Mouse (Mus musculus) spleen, adult 2 months (tissue): Measurements from ENCODE around the gene Bmpr1b. TPM values are rescaled to one million over a fixed set of nuclear protein-coding genes. Genes with fewer than 3 reads are reported as not detected.

Experiments used
- DNase-seq, 2 experiments: peaks; one replicate each; pipeline versions ENCODE4 v3.0.0 to v3.0.0-alpha.2; 2012 to 2021; ENCODE audit warnings: low spot score in 2 of 2, low read depth in 1 of 2
- H3K27ac ChIP-seq: fragments of 200-500 bp; 2 replicates; pipeline ENCODE4 v1.5.1; 2012; ENCODE audit warnings: low read length, inconsistent platforms; ENCODE audit not compliant: insufficient read depth
- H3K27me3 ChIP-seq: fragments of 200-500 bp; 2 replicates; pipeline ENCODE4 v1.6.1; 2012; ENCODE audit warnings: mild to moderate bottlenecking, moderate library complexity, low read length, inconsistent platforms; ENCODE audit not compliant: control insufficient read depth, insufficient read depth
- H3K36me3 ChIP-seq: fragments of 200-500 bp; 2 replicates; pipeline ENCODE4 v1.6.1; 2012; ENCODE audit warnings: mild to moderate bottlenecking, low read length, inconsistent platforms; ENCODE audit not compliant: control insufficient read depth, insufficient read depth
- H3K4me1 ChIP-seq: fragments of 200-500 bp; 2 replicates; pipeline ENCODE4 v1.6.1; 2011; ENCODE audit warnings: inconsistent platforms; ENCODE audit not compliant: control insufficient read depth, insufficient read depth, insufficient read length
- H3K4me3 ChIP-seq: fragments of 200-500 bp; 2 replicates; pipeline ENCODE4 v1.5.1; 2011; ENCODE audit warnings: mild to moderate bottlenecking, inconsistent platforms; ENCODE audit not compliant: insufficient read depth, insufficient read length; ENCODE audit errors: extremely low read depth
- CTCF ChIP-seq: fragments of 200-500 bp; IDR thresholded peaks from 2 replicates; pipeline ENCODE4 v1.5.1; 2011; ENCODE audit warnings: mild to moderate bottlenecking, inconsistent platforms; ENCODE audit not compliant: insufficient read depth, insufficient read length, insufficient replicate concordance; ENCODE audit errors: extremely low read depth
- POLR2A ChIP-seq: fragments of 200-500 bp; IDR thresholded peaks from 2 replicates; pipeline ENCODE4 v1.6.1; 2011; ENCODE audit warnings: low read depth, low read length, inconsistent platforms
- WGBS: fragments of 180-500 bp; shearing (Covaris S2); methylation state at CpG from one replicate; pipeline ENCODE4 v1.1.7; 2018; 5-methylcytosine and 5-hydroxymethylcytosine counted together
- polyA plus RNA-seq: library from polyadenylated mRNA; depleted of rRNA; stranded (reverse); fragments of >200 nt; gene quantifications from 2 replicates; pipeline ENCODE4 v1.2.3, GENCODE M21; 2012

Bmpr1b gene
- polyA plus RNA-seq, 1 experiment, result 0.06 TPM

DNA sequence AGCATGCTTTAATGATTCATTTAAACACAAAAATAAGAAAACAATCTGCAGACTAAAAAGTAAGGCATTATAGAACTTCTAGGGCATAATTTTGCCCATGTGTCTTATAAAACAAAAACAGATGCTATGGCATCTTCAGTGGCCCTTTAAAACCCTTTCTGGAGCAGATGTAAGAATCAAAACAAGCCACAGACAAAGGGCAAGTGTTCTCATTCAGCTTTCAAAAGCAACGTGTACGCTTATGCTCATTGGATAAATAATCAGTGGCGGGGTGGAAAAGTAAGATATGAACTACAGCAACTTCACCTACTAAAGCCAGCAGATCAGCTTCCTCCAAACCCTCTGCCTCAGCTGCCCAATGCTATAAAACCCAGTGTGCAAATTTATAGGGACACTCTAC is 249.6 kb downstream of the Bmpr1b start:
- no peak for DNase-seq
- no peak overlapping the region for H3K4me3 ChIP-seq
- no peaks in the 10 kb centered on the region for H3K4me1 ChIP-seq
- H3K27me3 ChIP-seq, result no peaks in the 10 kb centered on the region
- no peaks in the 10 kb centered on the region for H3K36me3 ChIP-seq
- no peak overlapping the region for H3K27ac ChIP-seq
- TF ChIP-seq POLR2A (no peak), CTCF (no peak)
- 86% methylated on average over 3 of the region's 3 CpGs for WGBS

DNA sequence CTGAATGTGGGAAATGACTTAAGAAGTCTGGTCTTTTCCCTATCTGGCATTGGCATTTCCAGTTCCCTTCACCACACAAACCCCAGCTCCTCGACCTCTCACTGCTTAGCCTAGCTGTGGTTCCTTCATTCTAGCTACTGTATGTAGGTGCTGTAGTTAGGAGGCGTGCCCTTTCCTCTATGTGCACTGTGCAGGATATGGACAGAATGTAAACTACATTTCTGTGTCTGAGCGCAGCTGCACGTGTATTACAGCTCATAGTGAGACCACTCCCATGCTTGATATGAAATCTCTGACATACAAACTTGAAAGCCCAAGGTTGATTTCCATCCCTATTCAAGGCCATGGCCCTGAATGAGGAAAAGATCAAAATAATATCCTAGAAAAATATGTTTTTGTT is 252.1 kb downstream of the Bmpr1b start:
- no peak for DNase-seq
- no peak for TF ChIP-seq CTCF
- TF ChIP-seq POLR2A, result no peak
- no peak overlapping the region for H3K4me3 ChIP-seq
- no peaks in the 10 kb centered on the region for H3K4me1 ChIP-seq
- no peak overlapping the region for H3K27ac ChIP-seq
- no peaks in the 10 kb centered on the region for H3K27me3 ChIP-seq
- WGBS, result 64% methylated on average over 4 of the region's 4 CpGs
- no peaks in the 10 kb centered on the region for H3K36me3 ChIP-seq

DNA sequence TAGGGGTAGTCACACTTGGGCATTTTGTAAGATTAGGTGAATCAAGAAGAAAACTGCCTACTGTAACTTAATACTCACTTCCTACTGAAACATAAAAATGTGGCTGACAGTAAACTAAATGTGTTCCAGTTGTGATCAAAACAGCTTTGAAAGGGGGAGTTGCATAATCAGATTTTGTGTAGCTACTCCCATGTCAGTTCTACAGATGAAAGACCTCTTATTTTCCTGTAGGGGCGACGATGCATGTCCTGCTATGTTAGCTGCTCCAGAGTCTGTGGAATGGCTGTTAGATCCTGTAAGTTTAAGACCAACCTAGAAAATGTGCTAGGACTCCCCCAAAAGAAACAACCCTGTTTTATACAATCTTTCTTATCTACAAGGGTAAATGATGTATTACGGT is 253.2 kb downstream of the Bmpr1b start:
- WGBS, result 87% methylated on average over 3 of the region's 3 CpGs
- Histone ChIP-seq H3K4me1 (no peaks in the 10 kb centered on the region), H3K27ac (no peak overlapping the region), H3K27me3 (no peaks in the 10 kb centered on the region), H3K4me3 (no peak overlapping the region), H3K36me3 (no peaks in the 10 kb centered on the region)
- DNase-seq, result no peak
- TF ChIP-seq CTCF (no peak), POLR2A (no peak)

DNA sequence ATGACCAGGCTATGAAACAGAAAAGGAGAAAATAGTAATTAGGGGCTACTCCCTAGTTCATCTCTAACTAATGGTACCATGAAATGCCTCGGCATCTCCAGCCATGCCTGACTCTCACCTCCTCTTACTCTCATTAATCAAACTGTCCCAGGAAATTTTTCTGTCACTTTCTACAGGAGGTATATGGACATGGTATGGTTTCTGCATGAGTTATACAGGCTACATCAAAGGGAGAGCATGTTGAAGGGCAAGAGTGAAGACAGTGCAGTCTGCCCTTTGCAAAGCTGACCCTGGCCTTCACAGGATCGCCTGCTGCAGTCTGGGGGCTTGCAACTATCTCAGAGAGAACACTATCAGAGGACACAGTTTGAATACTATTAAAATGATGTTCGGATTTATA is 254.6 kb downstream of the Bmpr1b start:
- H3K4me1 ChIP-seq, result no peaks in the 10 kb centered on the region
- DNase-seq, result no peak
- H3K4me3 ChIP-seq, result no peak overlapping the region
- no peak overlapping the region for H3K27ac ChIP-seq
- no peaks in the 10 kb centered on the region for H3K27me3 ChIP-seq
- no peaks in the 10 kb centered on the region for H3K36me3 ChIP-seq
- WGBS, result 84% methylated on average over 3 of the region's 3 CpGs
- TF ChIP-seq POLR2A, result no peak
- no peak for TF ChIP-seq CTCF

DNA sequence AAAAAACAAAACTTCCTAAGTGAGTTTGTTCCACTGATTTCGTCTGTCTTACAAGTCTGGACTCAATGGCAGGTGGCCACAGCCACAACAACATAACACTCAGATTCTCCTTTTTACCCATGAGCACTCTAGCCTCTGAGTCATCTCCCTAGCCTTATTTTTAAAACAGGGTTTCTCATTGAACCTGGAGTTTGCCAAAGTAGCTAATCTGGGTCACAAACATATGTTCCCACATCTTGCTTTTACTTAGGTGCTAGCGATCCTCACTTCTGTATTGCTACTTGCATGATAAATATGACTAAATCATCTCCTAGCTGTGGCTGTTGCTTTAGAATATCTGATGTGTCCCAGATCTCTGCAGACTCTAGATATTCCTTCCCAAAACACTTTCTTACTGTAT is 260.1 kb downstream of the Bmpr1b start:
- no peak overlapping the region for H3K4me3 ChIP-seq
- H3K27me3 ChIP-seq, result no peaks in the 10 kb centered on the region
- no peaks in the 10 kb centered on the region for H3K36me3 ChIP-seq
- H3K27ac ChIP-seq, result no peak overlapping the region
- DNase-seq, result no peak
- 83% methylated on average over 2 of the region's 2 CpGs for WGBS
- TF ChIP-seq CTCF, result no peak
- TF ChIP-seq POLR2A, result no peak
- H3K4me1 ChIP-seq, result no peaks in the 10 kb centered on the region

DNA sequence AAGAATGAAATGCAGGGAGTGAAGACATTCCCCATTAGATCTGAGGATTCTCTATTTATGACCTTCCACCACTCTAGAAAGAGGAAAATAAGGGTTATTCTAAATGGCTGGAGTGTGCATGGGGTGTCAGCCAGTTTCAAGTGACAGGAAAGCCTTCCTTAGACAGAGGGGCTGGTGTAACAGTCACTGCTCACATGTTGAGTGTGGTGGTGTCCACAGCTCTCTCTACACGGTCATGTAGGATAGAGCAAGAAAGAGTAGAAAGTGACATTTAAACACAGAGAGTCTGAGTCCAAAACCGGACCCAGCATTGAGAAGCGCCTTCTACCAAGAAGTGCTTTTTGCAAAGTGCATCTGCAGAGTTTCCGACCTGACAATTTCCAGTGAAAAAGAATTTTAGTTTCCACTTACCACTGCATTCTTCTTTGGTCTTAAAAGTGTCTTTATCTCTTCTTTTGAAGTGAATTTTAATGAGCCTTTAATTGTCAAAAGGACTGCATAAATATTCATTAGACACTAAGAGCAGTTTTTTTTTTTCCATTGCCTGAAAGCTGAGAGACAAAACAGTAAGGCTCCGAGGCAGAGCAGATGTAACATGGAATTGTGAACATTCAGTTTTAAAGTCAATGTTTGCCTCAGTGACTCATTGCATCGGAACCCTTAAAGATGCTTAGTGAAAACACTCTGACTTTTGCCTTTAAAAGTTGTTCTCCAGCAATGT is 263.2 kb downstream of the Bmpr1b start:
- Histone ChIP-seq H3K27me3 (no peaks in the 10 kb centered on the region), H3K27ac (no peak overlapping the region), H3K36me3 (no peaks in the 10 kb centered on the region), H3K4me3 (no peak overlapping the region), H3K4me1 (no peaks in the 10 kb centered on the region)
- TF ChIP-seq CTCF, result no peak
- TF ChIP-seq POLR2A, result no peak
- WGBS, result 85% methylated on average over 6 of the region's 6 CpGs
- DNase-seq, result no peak

DNA sequence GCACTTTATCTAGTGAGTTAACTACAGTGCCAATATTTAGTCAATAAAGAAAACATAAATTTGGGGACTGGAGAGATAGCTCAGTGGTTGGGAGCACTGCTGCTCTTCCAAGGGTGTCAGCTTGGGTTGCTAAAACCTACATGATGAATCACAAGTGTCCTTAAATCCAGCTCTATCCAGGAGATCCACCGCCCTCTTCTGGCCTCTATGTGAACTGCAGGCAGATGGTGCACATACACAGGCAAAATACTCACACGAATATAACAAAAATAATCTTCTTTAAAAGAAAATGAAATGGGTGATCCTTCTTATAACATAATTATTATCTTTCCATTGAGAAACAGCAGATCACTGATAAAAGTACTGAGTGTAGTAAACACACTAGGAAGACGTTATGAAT is 268.9 kb downstream of the Bmpr1b start:
- Histone ChIP-seq H3K36me3 (no peaks in the 10 kb centered on the region), H3K4me3 (no peak overlapping the region), H3K27me3 (no peaks in the 10 kb centered on the region), H3K4me1 (no peaks in the 10 kb centered on the region), H3K27ac (no peak overlapping the region)
- no peak for TF ChIP-seq CTCF
- no peak for TF ChIP-seq POLR2A
- DNase-seq, result no peak
- 91% methylated on average over 3 of the region's 3 CpGs for WGBS

DNA sequence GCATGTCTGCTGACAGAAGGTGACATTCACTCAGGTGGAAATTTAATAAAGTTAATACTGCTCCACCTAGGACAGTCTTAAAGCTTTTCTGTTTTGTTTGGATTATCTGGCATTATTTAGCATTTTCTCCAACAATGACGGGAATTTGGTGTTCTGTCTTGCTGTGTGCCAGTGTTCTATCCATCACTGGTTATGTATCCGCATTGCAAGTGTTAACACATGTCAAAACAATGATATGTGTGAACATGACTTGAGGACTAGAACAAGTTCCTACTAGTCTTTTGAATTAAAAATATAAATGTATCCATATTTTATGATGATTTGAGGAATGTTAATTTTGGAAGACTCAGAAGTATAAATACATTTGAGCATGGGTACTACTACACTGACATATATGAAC is 269.7 kb downstream of the Bmpr1b start:
- Histone ChIP-seq H3K36me3 (no peaks in the 10 kb centered on the region), H3K4me1 (no peaks in the 10 kb centered on the region), H3K27me3 (no peaks in the 10 kb centered on the region), H3K4me3 (no peak overlapping the region), H3K27ac (no peak overlapping the region)
- DNase-seq, result no peak
- whole genome bisulfite sequencing, result 87% methylated on average over 2 of the region's 2 CpGs
- TF ChIP-seq CTCF, result no peak
- no peak for TF ChIP-seq POLR2A
